Mouse (Mus musculus): Measurements from ENCODE around the gene Rhebl1. TPM values are rescaled to one million over a fixed set of nuclear protein-coding genes. Genes with fewer than 3 reads are reported as not detected.

The Rhebl1 gene
- total RNA-seq, 2 experiments from 2014 or later: 5.4 to 17.8 TPM

GRCm38 (mm10) chr15:98916016-98916415, 21.7 kb upstream of the Rhebl1 start:
- no peak for ATAC-seq (replicated peaks; ENCODE audit: poor library complexity)

DNA sequence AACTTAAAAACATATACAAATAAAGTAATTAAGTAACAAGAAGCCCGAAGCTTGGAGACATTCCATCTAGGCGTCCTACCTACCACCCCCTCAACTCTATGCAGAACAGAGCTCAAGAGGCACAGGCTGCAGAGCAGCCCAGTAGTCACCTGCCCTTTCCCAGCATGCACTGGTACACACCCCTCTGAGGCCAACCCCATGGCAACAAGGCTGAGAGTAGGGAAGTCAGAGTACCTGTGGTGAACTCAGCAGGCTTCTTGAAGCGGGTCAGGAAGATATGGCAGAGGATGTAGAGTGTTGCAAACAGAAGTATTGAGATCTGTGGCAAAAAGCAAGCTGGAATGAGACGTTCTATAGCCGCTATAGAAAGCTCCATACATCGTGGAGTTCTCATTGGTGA, 20.6 kb upstream of the Rhebl1 start:
- ATAC-seq (replicated peaks; ENCODE audit: poor library complexity): no peak

DNA sequence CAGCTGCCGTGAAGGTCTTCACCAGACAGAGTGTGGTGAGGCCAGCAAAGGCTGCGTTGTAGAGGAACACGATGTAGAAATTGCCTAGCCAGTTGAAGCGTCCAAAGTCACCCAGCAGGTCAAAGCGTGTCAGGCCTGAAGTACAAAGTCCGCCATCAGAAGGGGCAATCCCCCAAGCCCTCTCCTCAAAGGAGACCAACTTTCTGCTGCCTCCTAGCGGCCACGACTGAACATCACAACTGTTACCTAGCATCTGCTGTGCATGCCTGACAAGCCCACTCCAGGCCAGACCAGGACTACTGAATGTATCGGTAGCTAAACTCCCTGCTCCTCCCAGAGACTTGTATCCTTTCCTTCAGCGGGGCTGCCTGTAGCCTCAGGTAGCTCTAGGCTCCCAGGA, 10.4 kb upstream of the Rhebl1 start:
- ATAC-seq (replicated peaks; ENCODE audit: poor library complexity): peak; percentile 66

DNA sequence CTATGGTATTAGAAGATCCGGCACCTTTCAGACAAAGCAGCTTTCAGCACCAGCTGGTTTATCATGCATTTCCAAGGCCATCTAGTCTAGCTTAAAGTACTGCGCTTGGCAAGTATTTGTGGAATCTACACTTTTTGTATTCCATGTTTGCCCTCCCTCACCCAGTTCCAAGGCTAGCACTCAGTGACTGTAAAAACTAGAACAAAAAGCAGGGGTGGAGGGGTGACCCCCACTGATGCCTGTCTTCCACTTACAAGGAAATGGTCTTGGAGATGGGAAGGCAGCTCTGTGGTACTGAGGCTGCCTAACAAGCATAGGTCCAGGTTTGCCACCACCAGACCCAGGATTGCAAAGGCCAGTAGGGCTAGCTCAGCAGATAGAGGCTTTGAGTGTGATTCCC, 8.3 kb upstream of the Rhebl1 start:
- ATAC-seq (replicated peaks; ENCODE audit: poor library complexity): no peak

GRCm38 (mm10) chr15:98901530-98901929, 7.2 kb upstream of the Rhebl1 start:
- ATAC-seq (replicated peaks; ENCODE audit: poor library complexity): no peak

DNA sequence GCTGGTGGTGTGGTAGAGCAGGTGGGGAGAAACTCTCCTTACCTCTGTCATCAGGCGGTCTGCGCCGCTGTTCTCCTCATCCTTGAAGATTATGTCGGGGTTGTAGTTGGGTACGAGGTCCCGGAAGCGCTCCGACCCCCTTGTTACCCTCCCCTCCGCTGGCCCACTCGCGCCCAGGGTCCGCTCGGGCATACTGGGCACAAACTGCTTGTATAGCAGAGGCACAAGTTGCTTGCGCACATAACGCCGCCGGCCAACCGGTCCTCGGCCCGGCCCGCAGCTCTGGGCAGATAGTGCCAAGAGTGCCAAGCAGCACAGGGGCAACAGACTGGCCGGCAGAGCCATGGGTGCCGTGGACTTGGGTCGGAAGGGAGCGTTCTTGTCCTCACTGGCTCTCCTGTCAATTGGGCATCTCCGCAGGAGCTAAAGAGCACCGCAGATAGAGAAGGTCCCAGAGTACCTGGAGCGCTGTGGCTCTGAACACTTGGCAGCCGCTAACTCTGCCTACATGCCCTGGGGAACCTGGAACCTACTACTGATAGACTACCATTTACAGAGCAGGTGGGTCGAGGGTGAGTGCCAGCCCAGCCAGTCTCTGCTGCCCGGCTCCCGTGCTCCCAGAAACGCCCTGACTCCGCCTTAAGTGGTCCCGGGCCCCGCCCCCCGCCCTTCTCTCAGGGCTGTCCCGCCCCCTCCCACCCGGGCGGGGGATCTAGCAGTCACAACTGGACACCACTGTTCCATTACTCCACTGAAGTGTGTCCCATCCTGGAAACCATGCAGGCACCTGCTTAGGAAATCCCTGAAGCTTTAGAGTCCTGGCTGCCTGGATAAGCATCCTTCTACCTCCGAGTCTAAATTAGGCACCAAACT, 3.8 kb upstream of the Rhebl1 start, which contains the start of gene Dhh:
TSS of gene Dhh (minus strand) at position 613 of the 873 bp plus-strand sequence.
- ATAC-seq (replicated peaks; ENCODE audit: poor library complexity): no peak

GRCm38 (mm10) chr15:98897495-98897894, 3.2 kb upstream of the Rhebl1 start:
- ATAC-seq (replicated peaks; ENCODE audit: poor library complexity): no peak

DNA sequence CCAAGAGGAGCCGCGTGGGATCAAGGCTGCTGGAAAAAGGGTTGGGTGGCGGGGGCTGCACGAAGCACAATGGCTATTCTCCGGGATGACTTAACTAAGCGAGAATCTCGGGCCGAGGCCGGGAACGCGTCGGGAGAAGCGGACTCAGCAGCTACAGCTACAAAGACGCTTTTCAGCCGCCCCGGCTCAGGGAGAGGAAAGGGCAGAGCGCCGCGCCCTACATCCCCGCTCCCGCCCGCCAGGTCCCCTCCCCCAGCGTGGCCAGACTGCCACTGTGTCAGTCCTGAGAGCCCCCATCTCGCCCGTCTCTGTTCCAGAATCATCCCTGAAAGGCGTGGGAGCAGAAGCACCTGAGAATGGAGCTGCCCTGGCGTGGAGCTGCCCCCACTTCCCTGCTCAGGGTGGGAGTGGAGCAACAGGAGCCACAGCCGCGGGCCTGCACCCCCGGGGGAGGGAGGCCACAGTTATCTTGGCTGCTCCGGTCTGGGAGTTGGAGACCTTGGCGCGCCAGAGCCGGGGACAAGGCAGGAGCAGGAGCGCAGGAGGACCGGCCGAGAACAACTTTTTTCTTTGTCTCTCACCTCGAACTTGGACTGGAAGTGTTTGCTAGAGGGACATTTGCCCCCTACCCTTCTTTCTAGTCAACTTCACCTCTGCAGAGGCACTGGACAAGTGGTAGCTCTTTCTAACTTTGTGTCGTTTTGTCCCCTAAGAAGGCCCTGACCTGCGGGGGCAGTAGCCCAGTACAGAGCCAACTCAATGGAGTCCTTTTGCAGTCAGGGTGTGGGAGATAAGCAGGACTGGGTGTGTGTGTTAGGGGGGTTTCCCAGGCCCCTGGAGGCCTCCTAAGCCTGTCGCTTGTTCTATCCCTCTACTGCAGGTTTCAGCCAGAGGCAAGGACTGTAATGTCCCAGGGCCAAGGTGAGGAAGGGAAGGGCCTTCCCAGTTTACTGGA, 1.6 kb upstream of the Rhebl1 start:
- ATAC-seq (replicated peaks; ENCODE audit: poor library complexity): no peak

DNA sequence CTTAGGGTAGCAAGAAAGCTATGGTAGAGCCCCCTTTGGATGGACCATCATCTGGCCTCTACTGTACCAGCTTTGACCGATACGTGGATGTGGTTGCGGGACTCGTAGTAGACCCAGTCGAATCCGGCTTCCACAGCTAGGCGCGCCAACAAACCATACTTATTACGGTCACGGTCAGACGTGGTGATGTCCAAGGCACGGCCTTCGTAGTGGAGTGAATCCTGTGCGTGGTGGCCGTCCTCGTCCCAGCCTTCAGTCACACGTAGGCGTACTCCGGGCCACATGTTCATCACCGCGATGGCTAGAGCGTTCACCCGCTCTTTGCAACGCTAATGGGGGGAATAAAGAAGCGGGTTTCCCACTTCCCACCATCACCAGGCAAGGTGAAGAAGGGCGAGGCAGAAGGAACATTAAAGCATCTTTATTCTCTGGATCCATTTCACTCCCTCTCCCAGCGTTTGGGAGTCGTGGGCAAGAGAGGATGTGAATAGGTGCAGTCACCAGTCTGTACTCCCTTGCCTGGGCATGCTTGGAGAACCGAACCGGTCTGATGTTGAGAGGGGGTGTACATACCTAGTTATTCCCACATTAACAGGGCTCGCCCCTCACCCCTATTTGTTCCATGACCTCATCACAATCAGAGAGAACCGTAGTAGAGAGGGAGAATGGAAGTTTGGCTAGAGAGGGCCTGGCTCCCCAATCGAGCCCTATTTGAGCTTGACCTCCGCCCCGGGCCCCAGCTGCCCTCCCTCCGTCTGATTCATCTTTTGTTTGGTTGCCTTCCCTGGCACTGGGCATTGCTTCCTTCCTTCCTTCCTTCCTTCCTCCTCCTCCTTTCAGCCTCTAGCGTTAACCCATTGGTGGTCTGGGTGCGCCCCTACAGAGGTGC, 650 bp upstream of the Rhebl1 start:
- no peak for ATAC-seq (replicated peaks; ENCODE audit: poor library complexity)

DNA sequence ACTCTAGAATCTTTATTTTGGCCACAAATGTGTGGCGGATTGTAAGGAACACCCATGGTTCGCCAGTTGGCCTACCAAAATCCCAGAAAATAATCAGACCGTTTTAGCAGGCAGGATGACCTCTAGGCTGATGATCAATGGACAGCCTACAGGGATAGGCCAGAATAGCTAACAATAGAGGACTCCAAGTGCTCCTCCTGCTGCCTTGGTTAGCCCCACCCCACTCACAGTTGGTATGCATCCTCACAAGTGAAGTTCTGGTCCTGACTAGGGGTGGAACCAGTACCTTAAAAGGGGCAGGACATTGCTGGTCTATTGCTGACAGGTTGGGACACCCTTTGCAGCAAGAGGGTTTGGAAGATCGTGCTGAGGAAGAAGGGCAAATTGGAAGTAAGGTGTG, 1.3 kb downstream of the Rhebl1 start:
- ATAC-seq (replicated peaks; ENCODE audit: poor library complexity): no peak

- ATAC-seq (replicated peaks; ENCODE audit: poor library complexity): peak; percentile 96
Observed at GRCm38 (mm10) chr15:98891907-98892606, 2.3 kb downstream of the Rhebl1 start.

GRCm38 (mm10) chr15:98891198-98891742, 3.1 kb downstream of the Rhebl1 start:
- no peak for ATAC-seq (replicated peaks; ENCODE audit: poor library complexity)

GRCm38 (mm10) chr15:98887526-98887925, 6.8 kb downstream of the Rhebl1 start:
- ATAC-seq (replicated peaks; ENCODE audit: poor library complexity): no peak

GRCm38 (mm10) chr15:98886667-98887387, 7.5 kb downstream of the Rhebl1 start:
- ATAC-seq (replicated peaks; ENCODE audit: poor library complexity): no peak

GRCm38 (mm10) chr15:98884106-98884505, 10.2 kb downstream of the Rhebl1 start:
- no peak for ATAC-seq (replicated peaks; ENCODE audit: poor library complexity)

- ATAC-seq (replicated peaks; ENCODE audit: poor library complexity): no peak
Observed at GRCm38 (mm10) chr15:98883661-98884060, 10.7 kb downstream of the Rhebl1 start.

DNA sequence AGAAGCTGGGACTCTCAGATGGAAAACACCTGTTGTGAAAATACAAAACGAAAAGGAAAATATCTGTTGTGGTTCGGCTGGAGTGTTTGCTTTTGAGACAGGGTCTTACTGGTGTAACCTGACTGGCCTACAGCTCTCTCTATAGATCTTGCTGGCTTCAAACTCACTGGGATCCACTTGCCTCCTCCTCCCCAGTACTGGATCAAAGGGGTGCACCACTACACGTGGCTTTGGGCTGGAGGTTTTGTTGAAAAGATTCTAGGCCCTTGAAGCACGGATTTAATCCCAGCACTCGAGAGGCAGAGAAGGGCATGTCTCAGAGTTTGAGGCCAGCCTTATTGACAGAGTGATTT, 12.7 kb downstream of the Rhebl1 start:
- ATAC-seq (replicated peaks; ENCODE audit: poor library complexity): no peak

DNA sequence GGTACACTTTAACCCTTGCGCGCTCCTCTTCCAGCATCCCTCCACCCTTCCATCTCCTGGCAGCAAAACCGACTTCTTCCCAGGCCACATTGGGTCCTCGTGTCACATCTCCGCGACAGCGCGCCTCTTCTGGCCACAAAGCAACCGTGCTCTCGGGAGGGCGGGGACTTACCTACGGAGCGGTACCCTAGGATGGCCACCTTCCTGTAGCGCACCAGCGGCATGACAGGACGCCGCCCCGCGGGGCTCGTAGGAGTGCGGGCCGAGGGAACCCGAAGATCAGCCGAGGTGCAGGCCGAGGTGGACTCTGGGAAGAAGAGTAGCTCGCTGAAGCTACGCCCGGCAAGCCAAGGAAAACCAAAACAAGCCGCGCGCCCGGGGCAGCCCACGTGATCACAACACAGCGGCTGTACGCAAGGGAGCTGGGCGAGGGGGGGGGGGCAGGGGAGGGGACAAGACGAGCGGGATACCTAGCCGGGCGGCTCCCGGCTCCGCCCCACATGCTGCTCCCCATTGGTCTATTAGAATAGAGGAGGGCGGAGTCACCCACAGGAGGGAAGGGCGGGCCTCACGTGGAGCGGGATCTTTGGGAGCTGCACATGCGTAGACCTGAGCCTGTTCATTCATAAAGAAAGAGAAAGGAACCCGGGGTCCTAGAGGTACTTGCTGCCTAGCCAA, 13.2 kb downstream of the Rhebl1 start:
- peak; percentile 92 for ATAC-seq (replicated peaks; ENCODE audit: poor library complexity)

DNA sequence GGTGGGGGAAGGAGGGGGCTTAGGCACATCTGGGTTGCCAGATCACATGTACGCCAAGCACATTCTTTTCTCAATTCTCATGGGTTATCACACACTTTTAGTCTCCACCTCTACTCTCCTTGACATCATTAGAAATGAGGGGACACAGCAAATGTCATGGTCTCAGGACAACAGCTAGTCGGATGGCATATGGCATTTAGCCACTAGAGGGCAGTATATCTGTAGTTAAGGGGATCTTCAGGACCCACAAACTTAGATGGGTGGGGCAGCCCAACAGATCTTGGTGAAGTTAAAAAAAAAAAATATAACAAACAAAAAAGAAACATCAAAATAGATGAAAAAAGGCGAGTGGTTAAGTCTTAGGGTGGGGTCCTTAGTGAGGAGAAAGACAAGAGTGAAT, 17.0 kb downstream of the Rhebl1 start:
- peak; percentile 51 for ATAC-seq (replicated peaks; ENCODE audit: poor library complexity)
